Mouse (Mus musculus): Measurements from ENCODE around the gene Chrng.

DNA sequence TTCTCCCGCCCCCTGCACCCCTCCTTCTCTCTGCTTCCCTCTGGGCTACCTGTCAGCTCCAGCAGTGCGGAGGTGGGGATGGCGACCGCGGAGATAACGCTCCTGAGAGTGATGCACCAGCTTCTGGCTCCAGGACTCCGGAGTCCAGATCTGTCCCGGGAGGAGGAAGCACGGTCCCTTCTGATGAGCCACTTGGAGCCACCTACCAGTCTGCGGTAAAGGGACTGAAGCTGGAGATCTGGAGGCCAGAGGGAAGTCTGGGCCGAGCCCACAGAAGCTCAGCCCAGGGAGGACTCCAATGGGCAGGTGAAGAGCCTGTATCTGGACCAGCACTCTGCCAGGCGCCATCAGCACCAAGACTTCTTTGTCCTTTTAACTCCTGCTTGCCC is 48.3 kb upstream of the Chrng start, which contains the start of gene Ecel1:
- TF ChIP-seq POLR2A (IDR thresholded peaks at IDR 0.05; ENCODE audit: low read depth, low read length), result no peak
- TF ChIP-seq ELF1 (IDR thresholded peaks at IDR 0.05; ENCODE audit: low read depth, low read length), result no peak
- no peak for TF ChIP-seq KAT2A (IDR thresholded peaks at IDR 0.05; ENCODE audit: insufficient replicate concordance, low read length)
- no peak for TF ChIP-seq ZNF384 (IDR thresholded peaks at IDR 0.05; ENCODE audit: low read depth, low read length)
- no peak for TF ChIP-seq EP300 (IDR thresholded peaks at IDR 0.05; ENCODE audit: low read length)
- no peak for TF ChIP-seq USF2 (conservative IDR thresholded peaks at IDR 0.05; ENCODE audit: low read depth, low read length)
- no peak for TF ChIP-seq USF1 (IDR thresholded peaks at IDR 0.05; ENCODE audit: low read depth, low read length)
